Mouse (Mus musculus) embryo, embryonic 10 days (tissue): Measurements from ENCODE around the gene Maf.
A peak's percentile ranks its signal among the peaks of the same experiment; 100 is the strongest.

Experiments
- DNase-seq: peaks from one replicate; pipeline ENCODE4 v3.0.0-alpha.2; 2015; ENCODE audit warnings: low spot score

Gene Maf

DNA sequence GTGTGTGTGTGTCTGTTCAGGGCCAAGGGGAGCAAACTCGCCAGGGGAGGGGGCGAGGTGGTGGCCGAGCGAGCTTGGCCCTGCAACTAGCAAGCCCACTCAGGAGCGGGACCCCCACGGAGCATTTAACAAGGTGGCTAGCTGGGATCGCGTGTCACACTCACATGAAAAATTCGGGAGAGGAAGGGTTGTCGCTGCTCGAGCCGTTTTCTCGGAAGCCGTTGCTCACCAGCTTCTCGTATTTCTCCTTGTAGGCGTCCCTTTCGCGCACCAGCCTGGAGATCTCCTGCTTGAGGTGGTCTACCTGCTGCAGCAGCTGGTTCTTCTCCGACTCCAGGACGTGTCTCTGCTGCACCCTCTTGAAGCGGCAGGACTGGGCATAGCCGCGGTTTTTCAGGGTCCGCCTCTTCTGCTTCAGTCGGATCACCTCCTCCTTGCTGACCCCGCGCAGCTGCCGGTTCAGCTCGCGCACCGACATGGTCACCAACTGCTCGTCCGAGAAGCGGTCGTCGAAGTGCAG lies 1.9 kb downstream of the Maf start:
- peak; percentile 74 for DNase-seq

DNA sequence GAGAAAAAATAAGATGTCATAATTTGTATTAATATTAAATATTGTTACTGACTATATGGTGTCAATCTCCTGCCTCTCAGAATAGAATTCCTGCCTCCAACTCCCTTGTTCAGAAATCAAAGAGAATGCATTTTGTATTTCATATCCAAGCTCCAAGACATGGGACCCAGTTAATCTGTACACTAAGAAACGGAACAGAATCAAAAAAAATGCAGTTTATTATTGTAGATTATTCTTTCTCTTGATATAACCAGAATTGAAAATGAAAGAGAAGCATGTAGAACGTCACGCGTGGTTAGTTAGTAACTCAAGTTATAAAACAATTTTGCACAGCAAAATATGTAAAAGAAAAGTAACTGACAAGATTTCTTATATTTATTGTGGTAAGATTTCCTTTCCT lies 4.5 kb downstream of the Maf start:
- no peak for DNase-seq

- no peak for DNase-seq
These were observed 6.6 kb downstream of the Maf start for GRCm38 (mm10) chr8:115701001-115701400.

DNA sequence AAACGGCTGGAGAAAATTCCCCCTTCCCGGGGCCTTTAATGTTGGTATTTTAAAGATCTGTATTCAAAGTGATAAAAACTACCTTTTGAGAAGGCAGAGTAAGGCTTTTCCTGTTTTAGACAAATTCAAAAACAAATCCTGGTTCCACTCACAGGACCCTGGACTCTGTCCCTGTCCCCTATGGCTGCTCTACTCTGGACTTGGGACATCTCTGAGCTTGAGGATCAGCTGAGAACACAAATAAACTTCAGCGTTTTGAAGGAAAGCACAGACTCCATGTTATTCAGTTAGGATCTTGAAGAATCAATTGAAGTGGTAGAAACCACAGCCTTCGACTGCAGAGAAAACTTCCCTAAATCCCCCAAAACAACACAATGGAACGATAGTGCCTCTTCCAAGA lies 8.4 kb downstream of the Maf start:
- no peak for DNase-seq

DNA sequence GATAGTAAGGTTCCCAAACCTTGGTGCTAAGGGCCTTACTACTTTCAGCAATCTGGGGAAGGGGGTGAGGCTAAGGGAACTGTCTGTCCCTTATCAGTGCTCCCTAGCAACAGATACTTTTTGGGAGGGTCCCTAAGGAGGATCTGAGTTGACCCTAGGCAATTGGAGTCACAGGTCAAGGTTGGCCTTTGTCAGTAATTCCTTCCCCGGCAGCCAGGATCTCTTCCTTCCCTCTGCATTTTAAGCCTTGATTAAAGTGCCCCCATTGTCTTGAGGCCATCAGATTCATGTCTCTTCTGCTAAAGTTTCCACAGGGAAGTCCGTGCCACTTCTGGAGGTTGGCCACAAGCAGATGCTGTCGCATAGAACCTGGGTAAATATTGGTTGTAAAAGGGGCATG lies 10.2 kb downstream of the Maf start:
- no peak for DNase-seq

DNA sequence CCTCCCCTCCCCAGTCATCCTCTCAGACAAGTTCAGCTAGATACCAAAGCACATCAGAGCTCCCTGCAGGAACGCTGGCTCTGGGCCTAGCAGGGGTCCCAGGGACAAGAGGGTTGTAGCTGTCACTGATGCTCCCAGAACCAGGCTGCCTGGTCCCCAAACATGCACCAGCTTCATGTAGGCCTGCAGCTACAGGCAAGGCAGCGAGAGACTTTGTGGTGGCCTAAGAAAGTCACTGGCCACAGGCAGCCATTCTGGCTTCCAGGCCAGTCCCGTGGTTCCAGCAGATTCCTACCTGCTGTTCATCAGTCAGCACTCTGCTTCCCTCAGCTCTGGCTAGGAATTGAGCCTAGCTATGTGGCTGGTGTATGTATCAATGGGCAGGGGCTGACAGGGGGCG lies 10.9 kb downstream of the Maf start:
- DNase-seq = no peak

DNA sequence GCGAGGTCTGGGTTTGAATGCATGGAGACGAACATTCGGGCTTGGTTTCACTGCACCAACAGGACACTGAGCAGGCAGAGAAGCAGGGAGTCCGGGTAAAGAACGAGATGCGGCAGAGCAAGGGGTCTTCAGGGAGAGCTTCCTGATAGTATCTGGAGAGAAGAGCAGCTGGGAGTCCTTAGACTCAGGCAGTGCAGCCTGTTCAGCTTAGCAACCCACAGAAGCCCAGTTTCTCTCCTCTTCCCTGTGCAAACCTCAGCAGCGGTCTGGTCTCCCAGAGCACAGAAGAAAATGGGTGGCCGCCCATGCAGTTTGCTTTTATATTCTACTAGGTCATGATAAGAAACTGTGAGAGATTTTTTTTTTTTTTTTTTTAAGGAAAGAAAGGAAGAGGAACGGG lies 20.2 kb downstream of the Maf start:
- DNase-seq = no peak

- DNase-seq = no peak
These were observed 24.3 kb downstream of the Maf start for GRCm38 (mm10) chr8:115683309-115683708.

- DNase-seq = no peak
These were observed 28.1 kb downstream of the Maf start for GRCm38 (mm10) chr8:115679539-115679938.

- no peak for DNase-seq
These were observed 42.7 kb downstream of the Maf start for GRCm38 (mm10) chr8:115664866-115665265.

GRCm38 (mm10) chr8:115650110-115650521 lies 57.5 kb downstream of the Maf start:
- no peak for DNase-seq

GRCm38 (mm10) chr8:115645139-115645538 lies 62.5 kb downstream of the Maf start:
- no peak for DNase-seq

DNA sequence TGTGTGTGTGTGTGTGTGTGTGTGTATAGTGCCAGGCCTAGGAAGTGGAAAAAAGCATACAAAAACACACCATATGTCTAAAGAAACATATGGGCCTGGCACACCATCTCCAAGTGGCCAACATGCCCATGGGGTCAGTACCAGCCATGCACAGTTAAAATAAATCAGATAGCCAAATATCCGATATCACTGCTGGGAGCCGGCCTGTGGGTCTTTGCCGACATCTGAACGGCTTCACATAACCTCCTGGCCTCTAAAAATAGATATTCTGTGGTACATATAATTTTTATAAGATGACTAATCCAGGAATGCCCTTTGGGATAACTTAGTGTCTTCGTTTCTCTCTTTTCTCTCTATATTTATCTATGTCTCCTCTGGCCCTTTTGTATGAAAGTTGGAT lies 65.7 kb downstream of the Maf start:
- DNase-seq = no peak

GRCm38 (mm10) chr8:115639951-115640350 lies 67.6 kb downstream of the Maf start:
- no peak for DNase-seq

- DNase-seq = no peak
These were observed 70.8 kb downstream of the Maf start for GRCm38 (mm10) chr8:115636751-115637150.
